Mouse (Mus musculus) heart, adult 18-20 months (tissue): ENCODE results near the gene Agrn. TPM values are rescaled to one million over a fixed set of nuclear protein-coding genes. Genes with fewer than 3 reads are reported as not detected.
"Not testable (repeated sequence)": the region's sequence is repeated elsewhere in the genome, so short reads cannot be mapped to it uniquely, and the experiment has no call there.

ENCODE experiments used
- DNase-seq, 2 experiments: peaks; one replicate each; pipeline ENCODE4 v3.0.0; 2021 to 2022; ENCODE audit warnings: mixed read lengths in 1 of 2
- microRNA-seq, 2 experiments: library from miRNA; unstranded; fragments of <30 nt; microRNA quantifications; one replicate each; pipeline ENCODE4 v1.2.0; 2022
- total RNA-seq, 2 experiments: library from RNA; stranded (reverse); gene quantifications; 2 replicates each; pipeline ENCODE4 v1.2.3; 2021

The Agrn gene
- total RNA-seq, 2 experiments from 2014 or later = 22.6 to 24.7 TPM

- DNase-seq = not testable (repeated sequence)
These were observed 46.4 kb downstream of the Agrn start for GRCm38 (mm10) chr4:156150887-156151286.

- DNase-seq = no peak
These were observed 60.8 kb downstream of the Agrn start for GRCm38 (mm10) chr4:156136285-156137100.

- no peak for DNase-seq
These were observed 61.5 kb downstream of the Agrn start for GRCm38 (mm10) chr4:156135801-156136200.

- DNase-seq = no peak
These were observed 62.2 kb downstream of the Agrn start for GRCm38 (mm10) chr4:156135112-156135511.

- DNase-seq = no peak
These were observed 63.2 kb downstream of the Agrn start for GRCm38 (mm10) chr4:156133943-156134605.

GRCm38 (mm10) chr4:156133334-156133733 is 64.0 kb downstream of the Agrn start:
- no peak for DNase-seq

- no peak for DNase-seq
These were observed 66.3 kb downstream of the Agrn start for GRCm38 (mm10) chr4:156130940-156131339.

- DNase-seq = no peak
These were observed 66.9 kb downstream of the Agrn start, which contains the start of gene Rnf223 for GRCm38 (mm10) chr4:156130436-156130835. Gene Rnf223 (plus strand): TSS chr4:156130513.

- no peak for DNase-seq
These were observed 68.5 kb downstream of the Agrn start for GRCm38 (mm10) chr4:156128746-156129145.

- no peak for DNase-seq
These were observed 70.4 kb downstream of the Agrn start for GRCm38 (mm10) chr4:156126841-156127240.

GRCm38 (mm10) chr4:156125393-156125792 is 71.9 kb downstream of the Agrn start:
- DNase-seq = no peak

GRCm38 (mm10) chr4:156124077-156124476 is 73.2 kb downstream of the Agrn start:
- no peak for DNase-seq

Small RNA genes within 50 kb of the gene (microRNA-seq; reads per million reads assigned to microRNA genes)
- 3.4 to 4.1 reads per million in 2 experiments for gene Mir7658

Other genes starting within 250 kb of the Agrn start
- 10 to 100 TPM; 17.0 to 22.4 TPM for gene C1qtnf12, start 235.2 kb downstream of the Agrn start, total RNA-seq
- 1 to 10 TPM; 2.7 to 3.1 TPM for gene B3galt6, start 204.8 kb downstream of the Agrn start, total RNA-seq
- gene Sdf4, start 204.6 kb downstream of the Agrn start, total RNA-seq = 10 to 100 TPM; 82.1 to 89.0 TPM
- 1 to 10 TPM in 1 of 2 experiments, under 1 TPM in 1; 0.25 to 1.0 TPM for gene Tnfrsf4, start 183.6 kb downstream of the Agrn start, total RNA-seq
- gene Tnfrsf18, start 171.3 kb downstream of the Agrn start, total RNA-seq = under 1 TPM; 0.45 to 0.49 TPM
- under 1 TPM in 1 of 2 experiments, not detected in 1; 0.33 TPM for gene Ttll10, start 138.1 kb downstream of the Agrn start, total RNA-seq
- 1 to 10 TPM; 2.0 to 3.0 TPM for gene 9430015G10Rik, start 87.5 kb downstream of the Agrn start, total RNA-seq
- gene Rnf223, start 67.0 kb downstream of the Agrn start, total RNA-seq = under 1 TPM; 0.07 to 0.15 TPM
- 1 to 10 TPM; 2.3 to 3.1 TPM for gene Isg15, start 3.3 kb upstream of the Agrn start, total RNA-seq
- gene AW011738, start 5.8 kb upstream of the Agrn start, total RNA-seq = 10 to 100 TPM in 1 of 2 experiments, 1 to 10 TPM in 1; 9.5 to 11.6 TPM
- gene Perm1, start 18.4 kb upstream of the Agrn start, total RNA-seq = 100 to 1,000 TPM; 265 to 319 TPM
- 10 to 100 TPM; 10.1 to 11.0 TPM for gene Plekhn1, start 37.4 kb upstream of the Agrn start, total RNA-seq
- gene Noc2l, start 38.5 kb upstream of the Agrn start, total RNA-seq = 10 to 100 TPM; 22.9 to 27.0 TPM
- gene Samd11, start 58.2 kb upstream of the Agrn start, total RNA-seq = not detected
- not detected for gene Vmn2r-ps159, start 133.6 kb upstream of the Agrn start, total RNA-seq